Mouse (Mus musculus) CH12.LX (cell line): ENCODE data around the gene 6330403K07Rik. TPM values are rescaled to one million over a fixed set of nuclear protein-coding genes. Genes with fewer than 3 reads are reported as not detected.

ENCODE experiments used
- DNase-seq: peaks from one replicate; pipeline ENCODE4 v3.0.0-alpha.2; 2013; ENCODE audit errors: extremely low read depth
- H3K27ac ChIP-seq: 2 replicates; pipeline ENCODE4 v1.5.1; 2012; ENCODE audit warnings: low read depth, mild to moderate bottlenecking, control low read depth, moderate library complexity; ENCODE audit not compliant: insufficient read depth
- H3K27me3 ChIP-seq: replicated peaks from 2 replicates; pipeline ENCODE3; 2012; ENCODE audit warnings: inconsistent platforms
- H3K36me3 ChIP-seq, 2 experiments: replicated peaks in 1 of 2; 2 replicates each; pipeline versions ENCODE3 to v1.6.1; 2012; ENCODE audit warnings: inconsistent platforms in 1 of 2, low read length in 1 of 2, mild to moderate bottlenecking in 1 of 2, mixed read lengths in 1 of 2, moderate library complexity in 1 of 2; ENCODE audit not compliant: control insufficient read depth in 1 of 2, insufficient read depth in 1 of 2
- H3K4me1 ChIP-seq, 2 experiments: 2 replicates each; pipeline ENCODE4 v1.6.1; 2012; ENCODE audit warnings: inconsistent platforms in 1 of 2, moderate library complexity in 1 of 2; ENCODE audit not compliant: insufficient read depth in 2 of 2, control insufficient read depth in 1 of 2
- H3K4me2 ChIP-seq: 2 replicates; pipeline ENCODE4 v1.6.1; 2012; ENCODE audit warnings: low read depth, mild to moderate bottlenecking, control low read depth; ENCODE audit not compliant: poor library complexity, insufficient read depth, severe bottlenecking
- H3K4me3 ChIP-seq, 3 experiments: fragments of 150-350 bp in 1 of 3; sonication (generic) in 1 of 3; replicated peaks in 1 of 3; 2 replicates each; pipeline versions ENCODE3 to v1.5.1; 2011 to 2012; ENCODE audit warnings: low read depth in 2 of 3, low read length in 2 of 3, mild to moderate bottlenecking in 2 of 3, moderate library complexity in 2 of 3, control low read depth in 1 of 3, improper control_type of control experiment in 1 of 3, inconsistent platforms in 1 of 3, mixed read lengths in 1 of 3; ENCODE audit not compliant: poor library complexity in 1 of 3
- H3K79me2 ChIP-seq: replicated peaks from 2 replicates; pipeline ENCODE4 v1.6.1; 2012; ENCODE audit warnings: mild to moderate bottlenecking, moderate library complexity; ENCODE audit not compliant: control insufficient read depth, poor library complexity, insufficient read depth, severe bottlenecking; ENCODE audit errors: extremely low read depth
- H3K9ac ChIP-seq: 2 replicates; pipeline ENCODE4 v1.6.1; 2012; ENCODE audit warnings: low read depth, mild to moderate bottlenecking, control low read depth, moderate library complexity; ENCODE audit not compliant: insufficient read depth
- H3K9me3 ChIP-seq: replicated peaks from 2 replicates; pipeline ENCODE3; 2012; ENCODE audit warnings: low read length, inconsistent platforms, mixed read lengths
- CHD2 ChIP-seq: IDR thresholded peaks from 2 replicates; pipeline ENCODE4 v1.6.1; 2011; ENCODE audit warnings: low read length, improper control_type of control experiment
- EP300 ChIP-seq: IDR thresholded peaks from 2 replicates; pipeline ENCODE4 v1.6.1; 2011; ENCODE audit warnings: low read length, improper control_type of control experiment
- GABPA ChIP-seq: IDR thresholded peaks from 2 replicates; pipeline ENCODE4 v1.6.1; 2012; ENCODE audit warnings: low read depth, low read length, improper control_type of control experiment, inconsistent platforms; ENCODE audit not compliant: insufficient replicate concordance
- HCFC1 ChIP-seq: IDR thresholded peaks from 2 replicates; pipeline ENCODE4 v1.6.1; 2012; ENCODE audit warnings: low read depth, mild to moderate bottlenecking, inconsistent platforms, low read length, improper control_type of control experiment
- JUN ChIP-seq: IDR thresholded peaks from 2 replicates; pipeline ENCODE4 v1.6.1; 2011; ENCODE audit warnings: low read depth, mild to moderate bottlenecking, low read length, improper control_type of control experiment, moderate library complexity; ENCODE audit not compliant: insufficient read depth
- JUND ChIP-seq: conservative IDR thresholded peaks from 2 replicates; pipeline ENCODE4 v1.6.1; 2011; ENCODE audit warnings: low read depth, low read length, improper control_type of control experiment
- MAFK ChIP-seq: IDR thresholded peaks from 2 replicates; pipeline ENCODE4 v1.6.1; 2011; ENCODE audit warnings: low read length, improper control_type of control experiment; ENCODE audit not compliant: insufficient replicate concordance
- MAZ ChIP-seq: IDR thresholded peaks from 2 replicates; pipeline ENCODE4 v1.6.1; 2012; ENCODE audit warnings: low read depth, mild to moderate bottlenecking, inconsistent platforms, low read length, improper control_type of control experiment, moderate library complexity
- MEF2A ChIP-seq: IDR thresholded peaks from 2 replicates; pipeline ENCODE4 v1.6.1; 2014; ENCODE audit warnings: low read depth, mild to moderate bottlenecking, inconsistent platforms, low read length, improper control_type of control experiment, borderline replicate concordance
- MXI1 ChIP-seq: IDR thresholded peaks from 2 replicates; pipeline ENCODE4 v1.6.1; 2011; ENCODE audit warnings: mild to moderate bottlenecking, low read depth, low read length, improper control_type of control experiment
- MYC ChIP-seq: IDR thresholded peaks from 2 replicates; pipeline ENCODE4 v1.6.1; 2011; ENCODE audit warnings: low read depth, mild to moderate bottlenecking, improper control_type of control experiment, low read length
- NRF1 ChIP-seq: IDR thresholded peaks from 2 replicates; pipeline ENCODE4 v1.6.1; 2014; ENCODE audit warnings: low read depth, mild to moderate bottlenecking, inconsistent platforms, low read length, improper control_type of control experiment, moderate library complexity
- PAX5 ChIP-seq: IDR thresholded peaks from 2 replicates; pipeline ENCODE4 v1.6.1; 2012; ENCODE audit warnings: low read length, inconsistent platforms, mixed read lengths
- RAD21 ChIP-seq: IDR thresholded peaks from 2 replicates; pipeline ENCODE4 v1.6.1; 2011; ENCODE audit warnings: low read depth, mild to moderate bottlenecking, low read length, improper control_type of control experiment, moderate library complexity
- SMC3 ChIP-seq: IDR thresholded peaks from 2 replicates; pipeline ENCODE4 v1.6.1; 2011; ENCODE audit warnings: low read depth, low read length, improper control_type of control experiment
- TCF12 ChIP-seq: IDR thresholded peaks from 2 replicates; pipeline ENCODE4 v1.6.1; 2014; ENCODE audit warnings: low read depth, mild to moderate bottlenecking, inconsistent platforms, low read length, improper control_type of control experiment
- USF1 ChIP-seq: IDR thresholded peaks from 2 replicates; pipeline ENCODE4 v1.6.1; 2014; ENCODE audit warnings: low read depth, mild to moderate bottlenecking, inconsistent platforms, low read length, improper control_type of control experiment
- ZKSCAN1 ChIP-seq: IDR thresholded peaks from 2 replicates; pipeline ENCODE4 v1.6.1; 2012; ENCODE audit warnings: low read depth, inconsistent platforms, low read length, improper control_type of control experiment, borderline replicate concordance
- ZMIZ1 ChIP-seq: IDR thresholded peaks from 2 replicates; pipeline ENCODE4 v1.6.1; 2012; ENCODE audit warnings: low read depth, mild to moderate bottlenecking, inconsistent platforms, low read length, improper control_type of control experiment
- dilution Hi-C: fragments of 300-500 bp; cut with MboI; formaldehyde crosslinking; loops from 2 replicates; pipeline ENCODE4 v1.14.3; 2020; ENCODE audit warnings: low sequenced_read_pairs; ENCODE audit not compliant: extremely low pct_unique_long_range_greater_than_20kb, extremely low pct_ligation_motif_present
- in situ Hi-C: fragments of 300-500 bp; cut with MboI; formaldehyde crosslinking; loops from 3 replicates; pipeline ENCODE4 v1.14.3; 2019; ENCODE audit warnings: low sequenced_read_pairs, low pct_ligation_motif_present, low pct_unique_long_range_greater_than_20kb, mixed read lengths
- polyA plus RNA-seq: library from polyadenylated mRNA; unstranded; fragments of >175 nt; gene quantifications from 2 replicates; pipeline ENCODE4 v1.2.1, GENCODE M21; 2012; ENCODE audit warnings: low read depth; ENCODE audit not compliant: insufficient read length
- total RNA-seq, 2 experiments: library from RNA; depleted of rRNA; stranded (reverse); fragments of 300-350 nt in 1 of 2; fragments of >200 nt in 1 of 2; gene quantifications; 2 replicates each; pipeline ENCODE4 v1.2.3; 2012 to 2014

6330403K07Rik gene
- total RNA-seq (2012; rRNA removed): not detected in 2 replicates
- total RNA-seq (2014; rRNA removed): not detected in 2 replicates
- polyA plus RNA-seq: 0.20 TPM in 1 of 2 replicates, not detected in the other

DNA sequence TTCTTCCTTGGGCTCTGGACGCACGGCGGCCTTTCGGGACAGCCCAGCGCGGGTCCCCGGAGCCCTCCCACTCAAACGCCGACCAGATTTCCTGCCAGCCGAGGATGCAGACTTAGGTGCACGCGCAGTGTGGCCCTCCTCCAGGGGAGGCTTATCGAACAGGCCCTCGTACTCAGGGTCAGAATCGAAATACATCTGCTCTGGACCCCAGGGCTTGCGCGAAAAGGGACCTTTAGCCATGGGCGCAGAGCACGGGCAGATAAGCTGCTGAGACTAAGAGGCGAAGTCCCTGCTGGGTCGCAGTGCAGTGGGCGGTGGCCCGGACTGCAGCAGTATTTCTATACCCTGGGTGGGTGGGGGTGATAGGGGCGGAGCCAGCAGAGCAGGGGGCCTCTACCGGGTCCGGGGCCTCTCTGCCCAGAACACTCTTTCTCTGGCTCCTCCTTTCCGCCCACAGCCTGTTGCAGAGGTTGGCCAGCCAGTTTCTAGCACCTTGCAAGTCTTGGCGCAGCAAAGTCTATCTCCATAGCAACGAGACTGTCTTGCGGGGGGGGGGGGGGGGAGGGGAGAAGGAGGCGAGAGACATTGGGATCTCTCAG, at the start of gene 6330403K07Rik:
Gene 6330403K07Rik, minus strand, starts transcription at position 351 of the 599 bp plus-strand sequence.
- no peaks in the 10 kb centered on the region for H3K27me3 ChIP-seq
- no peaks in the 10 kb centered on the region for H3K4me1 ChIP-seq
- no peak within 1 kb of the TSS for H3K9ac ChIP-seq
- H3K79me2 ChIP-seq: no peaks in the 10 kb centered on the region
- no peak for TF ChIP-seq MAFK
- TF ChIP-seq CHD2: no peak
- TF ChIP-seq MAZ: no peak
- no peak for TF ChIP-seq MXI1
- TF ChIP-seq EP300: no peak
- TF ChIP-seq ZKSCAN1: no peak
- no peak for TF ChIP-seq ZMIZ1
- TF ChIP-seq, all 38 proteins: peak for 0
- H3K4me3 ChIP-seq: no peak within 1 kb of the TSS
- H3K4me2 ChIP-seq: no peak within 1 kb of the TSS
- no peak for DNase-seq
- H3K27ac ChIP-seq: no peak within 1 kb of the TSS
- peaks cover 0 to 28% of the 10 kb centered on the region in 2 experiments for H3K36me3 ChIP-seq
- H3K9me3 ChIP-seq: no peaks in the 10 kb centered on the region
- in situ Hi-C loops: no loop called here
- dilution Hi-C loops: no loop called here

DNA sequence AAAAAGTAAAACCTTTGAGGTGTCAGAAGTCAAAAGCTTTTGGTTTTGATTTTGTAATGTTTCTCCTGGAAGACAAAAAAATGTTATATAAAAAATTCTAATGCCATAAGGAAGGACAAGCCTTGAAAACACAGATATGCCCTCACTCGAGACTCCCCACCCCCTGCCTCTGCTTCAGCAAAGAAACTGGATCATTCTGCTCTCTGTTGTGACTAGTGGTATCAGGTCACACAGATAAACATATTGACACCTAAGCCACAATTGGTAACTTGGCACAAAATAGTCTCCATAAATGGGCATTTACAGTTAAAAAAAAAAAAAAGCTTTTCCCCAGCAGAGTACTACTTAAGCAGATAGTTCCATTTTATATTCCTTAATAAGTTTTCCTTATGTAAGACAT, 43.0 kb upstream of the 6330403K07Rik start:
- H3K27me3 ChIP-seq: no peaks in the 10 kb centered on the region
- no peak overlapping the region for H3K27ac ChIP-seq
- no peaks in the 10 kb centered on the region for H3K36me3 ChIP-seq
- H3K9ac ChIP-seq: no peak overlapping the region
- in situ Hi-C loops (no loop called here), dilution Hi-C loops (no loop called here)
- no peak overlapping the region for H3K4me3 ChIP-seq
- H3K79me2 ChIP-seq: no peaks in the 10 kb centered on the region
- H3K4me1 ChIP-seq: no peaks in the 10 kb centered on the region
- H3K4me2 ChIP-seq: no peak overlapping the region
- TF ChIP-seq EP300 (no peak), RAD21 (no peak), JUN (no peak), JUND (no peak), PAX5 (no peak), NRF1 (no peak), GABPA (no peak), USF1 (no peak), HCFC1 (no peak), SMC3 (no peak), ZMIZ1 (no peak), TCF12 (no peak), MAFK (no peak), CHD2 (no peak), MYC (no peak), MEF2A (no peak)
- DNase-seq: no peak
- peaks cover 1% of the 10 kb centered on the region for H3K9me3 ChIP-seq
